Mouse (Mus musculus): ENCODE data around the gene Mrps23.

The Mrps23 gene

GRCm38 (mm10) chr11:88248636-88249035 lies 44.4 kb downstream of the Mrps23 start:
- DNase-seq (ENCODE audit: low spot score in 2 of 2): no peak

DNA sequence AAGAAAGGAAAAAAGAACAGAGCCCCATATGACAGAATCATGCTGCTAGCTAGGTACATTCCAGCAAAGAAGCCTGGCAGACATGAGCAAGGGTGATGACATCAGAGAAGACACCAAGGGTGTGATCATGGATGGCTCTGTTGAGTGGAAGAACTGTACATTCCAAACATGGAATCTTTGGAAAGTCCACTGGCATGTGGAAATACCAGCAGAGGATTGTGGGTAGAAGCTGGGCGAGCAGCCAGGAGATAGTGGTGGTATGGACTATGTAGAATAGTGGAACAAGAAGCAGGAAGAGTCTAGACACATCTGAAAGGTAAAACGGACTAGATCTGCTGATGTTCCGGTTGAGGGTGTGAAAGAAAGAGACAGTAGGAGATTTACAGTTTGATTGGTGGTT lies 46.4 kb downstream of the Mrps23 start:
- DNase-seq (ENCODE audit: low spot score in 2 of 2): no peak

- no peak for DNase-seq (ENCODE audit: low spot score in 2 of 2)
Observed at GRCm38 (mm10) chr11:88251295-88251694, 47.1 kb downstream of the Mrps23 start.

DNA sequence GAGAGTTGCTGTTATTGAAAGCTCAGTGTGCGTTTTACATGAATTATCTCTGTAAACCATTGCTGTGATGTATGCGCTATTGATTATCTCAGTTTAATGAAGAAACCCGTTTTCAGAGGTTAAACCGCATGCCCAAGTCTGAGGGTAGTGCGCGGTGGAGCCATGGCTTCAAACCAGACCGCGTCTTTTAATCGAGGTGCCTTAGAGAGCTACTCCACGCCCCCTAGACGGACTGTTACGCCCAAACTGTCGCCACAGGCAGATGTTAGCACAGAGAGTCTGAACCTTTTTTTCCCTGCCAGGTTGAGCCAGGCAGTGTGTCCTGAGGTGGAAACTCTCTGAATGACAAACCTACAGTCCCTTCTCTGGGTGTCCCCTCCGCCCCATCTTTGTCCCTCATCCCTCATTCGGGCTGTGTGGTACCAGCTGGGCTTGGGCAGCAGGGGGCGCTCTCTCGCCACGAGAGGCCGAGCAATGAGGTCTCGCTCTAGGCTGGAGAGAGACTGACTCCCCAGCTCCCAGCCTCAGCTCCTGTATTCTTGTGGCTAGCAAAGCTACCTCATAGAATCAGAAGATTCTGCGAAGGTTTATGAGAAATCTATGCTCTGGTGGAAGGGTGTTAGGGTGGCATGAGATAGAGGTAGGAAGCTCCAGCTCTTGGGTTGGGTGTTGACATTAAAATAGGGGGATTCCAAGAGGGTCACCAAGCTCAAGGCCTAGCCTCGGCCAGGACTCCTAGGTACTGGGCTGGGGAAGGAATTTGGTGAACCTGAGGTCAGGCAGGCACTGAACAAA lies 48.0 kb downstream of the Mrps23 start:
- DNase-seq (ENCODE audit: low spot score in 2 of 2): peak; percentile 71 to 93

DNA sequence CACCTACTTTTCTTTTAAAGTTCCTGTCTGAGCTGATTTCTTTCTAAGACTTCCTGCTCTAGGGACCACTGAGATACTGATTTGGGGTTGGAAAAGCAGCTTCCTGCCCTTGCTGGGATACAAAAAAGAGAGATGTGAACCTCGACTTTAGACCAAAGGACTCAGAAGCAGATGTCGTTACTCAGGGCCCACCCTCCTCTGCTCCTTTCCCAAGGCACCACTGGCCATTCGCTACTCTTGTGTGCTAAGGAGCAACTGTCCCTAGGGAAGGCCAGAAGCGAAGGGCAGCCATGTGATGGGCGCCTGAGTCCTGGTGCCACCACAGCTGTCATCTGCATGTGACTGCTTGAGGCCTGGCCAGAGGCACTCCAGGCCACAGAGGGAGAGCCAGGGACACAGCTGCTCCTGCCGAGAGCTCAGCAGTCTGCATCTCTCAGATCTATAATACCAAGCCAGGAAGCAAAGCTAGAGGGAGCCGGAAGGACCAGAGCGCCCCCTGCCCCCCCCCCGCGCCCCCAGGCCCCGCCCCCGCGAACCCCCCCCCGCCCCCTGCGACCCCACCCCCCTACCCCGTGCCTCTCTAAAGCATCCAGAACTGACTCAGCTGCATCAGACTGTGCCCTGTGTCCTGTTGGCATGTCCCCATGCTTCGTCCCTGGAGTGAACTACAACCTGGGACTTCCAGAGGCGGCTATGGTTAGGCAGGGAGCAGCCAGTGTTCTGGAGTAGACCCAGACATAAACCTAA lies 48.8 kb downstream of the Mrps23 start:
- DNase-seq (ENCODE audit: low spot score in 2 of 2): no peak

DNA sequence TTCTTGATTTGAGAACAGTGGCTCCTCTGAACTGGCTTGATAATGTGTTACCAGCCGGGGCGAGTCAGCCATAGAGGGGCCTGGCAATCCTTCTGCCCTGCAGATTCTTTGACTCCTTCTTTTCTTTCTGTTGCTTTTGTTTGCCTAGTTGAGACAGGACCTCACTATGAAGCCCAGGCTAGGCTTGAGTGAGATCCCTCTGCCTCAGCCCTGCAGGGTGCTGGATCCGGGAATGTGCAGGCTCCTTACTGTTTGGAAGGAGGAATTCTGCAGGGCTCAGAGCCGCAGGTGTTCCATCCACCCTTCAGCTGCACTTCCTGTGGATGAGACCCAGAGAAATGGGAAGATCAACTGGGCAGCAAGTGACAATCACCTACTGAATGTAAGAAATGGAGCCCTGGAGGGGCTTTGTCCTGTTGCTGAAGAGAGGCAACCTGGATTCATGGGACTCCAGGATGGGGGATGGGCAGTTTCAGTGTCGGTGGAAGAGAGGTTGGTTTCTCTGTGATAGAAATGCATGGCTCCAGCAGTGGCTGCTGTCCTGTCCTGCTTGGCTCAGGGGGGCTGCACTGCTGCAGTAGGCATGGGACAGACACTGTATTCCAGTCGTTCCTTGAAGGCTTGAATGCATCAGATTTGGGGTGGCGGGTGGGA lies 49.5 kb downstream of the Mrps23 start:
- no peak for DNase-seq (ENCODE audit: low spot score in 2 of 2)

DNA sequence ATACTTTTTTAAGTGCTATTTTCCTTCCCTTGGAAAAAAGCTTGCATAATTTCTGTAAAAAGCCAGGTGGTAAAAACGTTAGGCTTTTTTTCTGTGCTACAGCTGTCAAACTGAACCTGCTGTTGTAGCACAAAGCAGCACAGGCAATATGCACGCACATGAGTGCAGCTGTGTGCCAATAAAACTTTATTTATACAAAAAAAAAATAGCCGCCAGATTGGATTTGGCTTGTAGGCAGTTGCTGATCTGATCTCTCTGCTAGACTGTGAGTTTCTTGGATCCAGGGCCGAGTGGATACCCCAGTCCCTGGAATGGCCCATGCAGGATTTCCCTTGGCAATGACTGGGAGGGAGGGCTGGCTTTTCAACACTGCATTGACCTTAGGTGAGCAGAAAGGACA lies 53.5 kb downstream of the Mrps23 start:
- DNase-seq (ENCODE audit: low spot score in 2 of 2): no peak

- no peak for DNase-seq (ENCODE audit: low spot score in 2 of 2)
Observed at GRCm38 (mm10) chr11:88258212-88258611, 54.0 kb downstream of the Mrps23 start.

DNA sequence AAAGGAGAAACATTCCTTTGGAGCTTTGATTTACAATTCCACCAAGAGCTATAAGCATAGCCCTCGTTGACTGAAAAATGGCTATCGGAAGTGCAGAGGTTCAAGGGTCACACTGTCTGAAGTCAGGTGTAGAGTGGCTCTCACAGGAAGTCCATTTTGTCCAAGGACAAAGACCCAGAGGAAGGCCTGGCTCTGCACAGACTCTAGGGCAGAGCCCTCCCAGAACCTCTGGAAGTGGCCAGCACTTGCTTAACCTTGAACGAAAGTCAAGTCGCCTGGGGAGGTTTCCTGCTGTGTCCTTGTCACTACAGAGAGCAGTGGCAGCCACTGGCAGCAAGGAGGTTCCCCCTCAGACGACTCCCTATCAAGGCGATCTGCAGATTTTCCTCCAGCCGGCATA lies 56.3 kb downstream of the Mrps23 start:
- no peak for DNase-seq (ENCODE audit: low spot score in 2 of 2)

All from spleen, postnatal 4 days (tissue).